Mouse (Mus musculus) lung, adult 2 months (tissue): Measurements from ENCODE around the gene Peg10.

Source experiments
- CTCF ChIP-seq: fragments of 200-500 bp; IDR thresholded peaks from 2 replicates; pipeline ENCODE4 v1.5.1; 2011; ENCODE audit warnings: mild to moderate bottlenecking, low read length, control low read depth; ENCODE audit not compliant: insufficient read depth
- POLR2A ChIP-seq: fragments of 200-500 bp; IDR thresholded peaks from 2 replicates; pipeline ENCODE4 v1.6.1; 2011; ENCODE audit warnings: low read depth, mild to moderate bottlenecking, control low read depth, low read length, borderline replicate concordance; ENCODE audit errors: extremely low read depth

- TF ChIP-seq CTCF = no peak
- TF ChIP-seq POLR2A = no peak
Observed at GRCm38 (mm10) chr6:4796281-4796680, 49.2 kb downstream of the Peg10 start.
